Mouse (Mus musculus) CH12.LX (cell line): ENCODE results near the gene Scpep1. TPM values are rescaled to one million over a fixed set of nuclear protein-coding genes. Genes with fewer than 3 reads are reported as not detected.

Source experiments
- DNase-seq: peaks from one replicate; pipeline ENCODE4 v3.0.0-alpha.2; 2013; ENCODE audit errors: extremely low read depth
- H3K27ac ChIP-seq: 2 replicates; pipeline ENCODE4 v1.5.1; 2012; ENCODE audit warnings: low read depth, mild to moderate bottlenecking, control low read depth, moderate library complexity; ENCODE audit not compliant: insufficient read depth
- H3K27me3 ChIP-seq: replicated peaks from 2 replicates; pipeline ENCODE3; 2012; ENCODE audit warnings: inconsistent platforms
- H3K36me3 ChIP-seq, 2 experiments: replicated peaks in 1 of 2; 2 replicates each; pipeline versions ENCODE3 to v1.6.1; 2012; ENCODE audit warnings: inconsistent platforms in 1 of 2, low read length in 1 of 2, mild to moderate bottlenecking in 1 of 2, mixed read lengths in 1 of 2, moderate library complexity in 1 of 2; ENCODE audit not compliant: control insufficient read depth in 1 of 2, insufficient read depth in 1 of 2
- H3K4me1 ChIP-seq, 2 experiments: 2 replicates each; pipeline ENCODE4 v1.6.1; 2012; ENCODE audit warnings: inconsistent platforms in 1 of 2, moderate library complexity in 1 of 2; ENCODE audit not compliant: insufficient read depth in 2 of 2, control insufficient read depth in 1 of 2
- H3K4me2 ChIP-seq: 2 replicates; pipeline ENCODE4 v1.6.1; 2012; ENCODE audit warnings: low read depth, mild to moderate bottlenecking, control low read depth; ENCODE audit not compliant: poor library complexity, insufficient read depth, severe bottlenecking
- H3K4me3 ChIP-seq, 3 experiments: fragments of 150-350 bp in 1 of 3; sonication (generic) in 1 of 3; replicated peaks in 1 of 3; 2 replicates each; pipeline versions ENCODE3 to v1.5.1; 2011 to 2012; ENCODE audit warnings: low read depth in 2 of 3, low read length in 2 of 3, mild to moderate bottlenecking in 2 of 3, moderate library complexity in 2 of 3, control low read depth in 1 of 3, improper control_type of control experiment in 1 of 3, inconsistent platforms in 1 of 3, mixed read lengths in 1 of 3; ENCODE audit not compliant: poor library complexity in 1 of 3
- H3K79me2 ChIP-seq: replicated peaks from 2 replicates; pipeline ENCODE4 v1.6.1; 2012; ENCODE audit warnings: mild to moderate bottlenecking, moderate library complexity; ENCODE audit not compliant: control insufficient read depth, poor library complexity, insufficient read depth, severe bottlenecking; ENCODE audit errors: extremely low read depth
- H3K9ac ChIP-seq: 2 replicates; pipeline ENCODE4 v1.6.1; 2012; ENCODE audit warnings: low read depth, mild to moderate bottlenecking, control low read depth, moderate library complexity; ENCODE audit not compliant: insufficient read depth
- H3K9me3 ChIP-seq: replicated peaks from 2 replicates; pipeline ENCODE3; 2012; ENCODE audit warnings: low read length, inconsistent platforms, mixed read lengths
- BHLHE40 ChIP-seq: IDR thresholded peaks from 2 replicates; pipeline ENCODE4 v1.6.1; 2011; ENCODE audit warnings: mild to moderate bottlenecking, low read depth, low read length, improper control_type of control experiment
- CHD1 ChIP-seq: IDR thresholded peaks from 2 replicates; pipeline ENCODE4 v1.6.1; 2012; ENCODE audit warnings: low read depth, low read length, improper control_type of control experiment, inconsistent platforms
- CHD2 ChIP-seq: IDR thresholded peaks from 2 replicates; pipeline ENCODE4 v1.6.1; 2011; ENCODE audit warnings: low read length, improper control_type of control experiment
- CTCF ChIP-seq, 2 experiments: IDR thresholded peaks in 1 of 2; conservative IDR thresholded peaks in 1 of 2; 2 replicates each; pipeline ENCODE4 v1.5.1; 2011 to 2012; ENCODE audit warnings: low read depth in 2 of 2, low read length in 2 of 2, improper control_type of control experiment in 1 of 2, inconsistent platforms in 1 of 2, mild to moderate bottlenecking in 1 of 2, moderate library complexity in 1 of 2
- E2F4 ChIP-seq: IDR thresholded peaks from 2 replicates; pipeline ENCODE4 v1.6.1; 2011; ENCODE audit warnings: low read depth, low read length, improper control_type of control experiment; ENCODE audit not compliant: insufficient replicate concordance
- ELF1 ChIP-seq: IDR thresholded peaks from 2 replicates; pipeline ENCODE4 v1.6.1; 2014; ENCODE audit warnings: low read depth, mild to moderate bottlenecking, inconsistent platforms, low read length, improper control_type of control experiment
- EP300 ChIP-seq: IDR thresholded peaks from 2 replicates; pipeline ENCODE4 v1.6.1; 2011; ENCODE audit warnings: low read length, improper control_type of control experiment
- ETS1 ChIP-seq: conservative IDR thresholded peaks from 2 replicates; pipeline ENCODE4 v1.6.1; 2012; ENCODE audit warnings: low read depth, mild to moderate bottlenecking, inconsistent platforms, low read length, improper control_type of control experiment, moderate library complexity
- GABPA ChIP-seq: IDR thresholded peaks from 2 replicates; pipeline ENCODE4 v1.6.1; 2012; ENCODE audit warnings: low read depth, low read length, improper control_type of control experiment, inconsistent platforms; ENCODE audit not compliant: insufficient replicate concordance
- HCFC1 ChIP-seq: IDR thresholded peaks from 2 replicates; pipeline ENCODE4 v1.6.1; 2012; ENCODE audit warnings: low read depth, mild to moderate bottlenecking, inconsistent platforms, low read length, improper control_type of control experiment
- IRF4 ChIP-seq: IDR thresholded peaks from 2 replicates; pipeline ENCODE4 v1.6.1; 2014; ENCODE audit warnings: low read depth, mild to moderate bottlenecking, inconsistent platforms, low read length, improper control_type of control experiment
- JUND ChIP-seq: conservative IDR thresholded peaks from 2 replicates; pipeline ENCODE4 v1.6.1; 2011; ENCODE audit warnings: low read depth, low read length, improper control_type of control experiment
- KAT2A ChIP-seq: IDR thresholded peaks from 2 replicates; pipeline ENCODE4 v1.6.1; 2012; ENCODE audit warnings: low read length, improper control_type of control experiment, inconsistent platforms; ENCODE audit not compliant: insufficient replicate concordance
- MAFK ChIP-seq: IDR thresholded peaks from 2 replicates; pipeline ENCODE4 v1.6.1; 2011; ENCODE audit warnings: low read length, improper control_type of control experiment; ENCODE audit not compliant: insufficient replicate concordance
- MAX ChIP-seq: IDR thresholded peaks from 2 replicates; pipeline ENCODE4 v1.6.1; 2011; ENCODE audit warnings: low read length, improper control_type of control experiment
- MAZ ChIP-seq: IDR thresholded peaks from 2 replicates; pipeline ENCODE4 v1.6.1; 2012; ENCODE audit warnings: low read depth, mild to moderate bottlenecking, inconsistent platforms, low read length, improper control_type of control experiment, moderate library complexity
- MXI1 ChIP-seq: IDR thresholded peaks from 2 replicates; pipeline ENCODE4 v1.6.1; 2011; ENCODE audit warnings: mild to moderate bottlenecking, low read depth, low read length, improper control_type of control experiment
- MYC ChIP-seq: IDR thresholded peaks from 2 replicates; pipeline ENCODE4 v1.6.1; 2011; ENCODE audit warnings: low read depth, mild to moderate bottlenecking, improper control_type of control experiment, low read length
- NRF1 ChIP-seq: IDR thresholded peaks from 2 replicates; pipeline ENCODE4 v1.6.1; 2014; ENCODE audit warnings: low read depth, mild to moderate bottlenecking, inconsistent platforms, low read length, improper control_type of control experiment, moderate library complexity
- PAX5 ChIP-seq: IDR thresholded peaks from 2 replicates; pipeline ENCODE4 v1.6.1; 2012; ENCODE audit warnings: low read length, inconsistent platforms, mixed read lengths
- POLR2A ChIP-seq: IDR thresholded peaks from 2 replicates; pipeline ENCODE4 v1.6.1; 2011; ENCODE audit warnings: low read depth, mild to moderate bottlenecking, improper control_type of control experiment, low read length
- POLR2AphosphoS2 ChIP-seq: IDR thresholded peaks from 2 replicates; pipeline ENCODE4 v1.6.1; 2011; ENCODE audit warnings: low read depth, low read length, improper control_type of control experiment
- RAD21 ChIP-seq: IDR thresholded peaks from 2 replicates; pipeline ENCODE4 v1.6.1; 2011; ENCODE audit warnings: low read depth, mild to moderate bottlenecking, low read length, improper control_type of control experiment, moderate library complexity
- RCOR1 ChIP-seq: conservative IDR thresholded peaks from 2 replicates; pipeline ENCODE4 v1.6.1; 2012; ENCODE audit warnings: low read depth, mild to moderate bottlenecking, inconsistent platforms, low read length, improper control_type of control experiment
- SMC3 ChIP-seq: IDR thresholded peaks from 2 replicates; pipeline ENCODE4 v1.6.1; 2011; ENCODE audit warnings: low read depth, low read length, improper control_type of control experiment
- TBP ChIP-seq: conservative IDR thresholded peaks from 2 replicates; pipeline ENCODE4 v1.6.1; 2011; ENCODE audit warnings: low read depth, low read length, improper control_type of control experiment
- TCF12 ChIP-seq: IDR thresholded peaks from 2 replicates; pipeline ENCODE4 v1.6.1; 2014; ENCODE audit warnings: low read depth, mild to moderate bottlenecking, inconsistent platforms, low read length, improper control_type of control experiment
- UBTF ChIP-seq: IDR thresholded peaks from 2 replicates; pipeline ENCODE4 v1.6.1; 2012; ENCODE audit warnings: low read depth, mild to moderate bottlenecking, inconsistent platforms, low read length, improper control_type of control experiment, moderate library complexity
- USF2 ChIP-seq: conservative IDR thresholded peaks from 2 replicates; pipeline ENCODE4 v1.6.1; 2011; ENCODE audit warnings: low read depth, low read length, improper control_type of control experiment
- ZC3H11A ChIP-seq: IDR thresholded peaks from 2 replicates; pipeline ENCODE4 v1.6.1; 2012; ENCODE audit warnings: low read depth, mild to moderate bottlenecking, inconsistent platforms, low read length, improper control_type of control experiment
- ZKSCAN1 ChIP-seq: IDR thresholded peaks from 2 replicates; pipeline ENCODE4 v1.6.1; 2012; ENCODE audit warnings: low read depth, inconsistent platforms, low read length, improper control_type of control experiment, borderline replicate concordance
- ZNF384 ChIP-seq: IDR thresholded peaks from 2 replicates; pipeline ENCODE4 v1.6.1; 2012; ENCODE audit warnings: low read depth, low read length, improper control_type of control experiment, inconsistent platforms
- dilution Hi-C: fragments of 300-500 bp; cut with MboI; formaldehyde crosslinking; loops from 2 replicates; pipeline ENCODE4 v1.14.3; 2020; ENCODE audit warnings: low sequenced_read_pairs; ENCODE audit not compliant: extremely low pct_unique_long_range_greater_than_20kb, extremely low pct_ligation_motif_present
- in situ Hi-C: fragments of 300-500 bp; cut with MboI; formaldehyde crosslinking; loops from 3 replicates; pipeline ENCODE4 v1.14.3; 2019; ENCODE audit warnings: low sequenced_read_pairs, low pct_ligation_motif_present, low pct_unique_long_range_greater_than_20kb, mixed read lengths
- polyA plus RNA-seq: library from polyadenylated mRNA; unstranded; fragments of >175 nt; gene quantifications from 2 replicates; pipeline ENCODE4 v1.2.1, GENCODE M21; 2012; ENCODE audit warnings: low read depth; ENCODE audit not compliant: insufficient read length
- total RNA-seq, 2 experiments: library from RNA; depleted of rRNA; stranded (reverse); fragments of 300-350 nt in 1 of 2; fragments of >200 nt in 1 of 2; gene quantifications; 2 replicates each; pipeline ENCODE4 v1.2.3; 2012 to 2014

Scpep1 gene
- total and polyA plus RNA-seq, 3 experiments: 84.5 to 210 (median 121) TPM

DNA sequence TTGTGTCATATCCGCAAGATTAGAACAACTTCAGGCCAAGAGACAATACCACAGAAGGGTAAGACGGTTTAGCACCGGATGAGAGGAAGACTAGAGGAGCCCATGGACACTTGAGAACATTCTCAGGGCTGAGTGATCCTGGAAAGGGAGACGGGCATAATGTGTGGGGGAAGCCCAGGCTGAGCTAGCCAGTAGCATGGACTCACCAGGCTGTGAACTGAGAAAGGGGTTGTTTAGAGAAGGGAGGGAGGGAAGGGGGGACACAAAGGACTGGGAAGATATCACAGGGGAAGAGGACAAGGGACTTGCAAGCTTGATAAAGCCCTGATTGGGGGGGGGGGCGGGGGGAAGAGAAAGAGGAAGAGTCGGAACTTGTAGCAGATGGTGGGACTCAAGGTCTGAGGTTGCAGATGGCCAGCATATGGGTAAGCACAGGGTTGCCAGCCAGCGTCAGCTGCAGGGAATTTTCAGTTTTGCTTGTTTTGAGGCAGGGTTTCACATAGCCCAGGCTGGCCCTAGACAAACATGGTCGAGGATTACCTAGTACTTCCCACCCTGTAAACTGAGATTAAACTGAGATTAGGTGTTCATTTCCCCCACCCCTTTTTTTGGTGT lies 9.2 kb downstream of the Scpep1 start:
- dilution Hi-C loops (no loop called here), in situ Hi-C loops (no loop called here)
- H3K4me2 ChIP-seq: no peak overlapping the region
- H3K27me3 ChIP-seq: no peaks in the 10 kb centered on the region
- no peak for TF ChIP-seq SMC3
- no peak for TF ChIP-seq MAFK
- peak; percentile 52 for TF ChIP-seq ZNF384
- no peak for TF ChIP-seq MAZ
- no peak for TF ChIP-seq CTCF (conservative IDR thresholded peaks at IDR 0.05 in 1 of 2, IDR thresholded peaks at IDR 0.05 in 1 of 2; ENCODE audit: low read depth in 2 of 2, low read length in 2 of 2)
- TF ChIP-seq ELF1: no peak
- no peak for TF ChIP-seq CHD1
- TF ChIP-seq JUND: no peak
- TF ChIP-seq POLR2AphosphoS2: no peak
- no peak for TF ChIP-seq ZKSCAN1
- TF ChIP-seq ETS1: peak; percentile 20; the same call in 1 of the 2 replicates
- no peak for TF ChIP-seq BHLHE40
- TF ChIP-seq TCF12: 0 out of 2 replicates have a peak, but pooled peaks have one; percentile 32
- no peak for TF ChIP-seq UBTF
- TF ChIP-seq IRF4: no peak
- TF ChIP-seq EP300: peak; percentile 42; the same call in 1 of the 2 replicates
- TF ChIP-seq POLR2A: no peak
- TF ChIP-seq NRF1: no peak
- no peak for TF ChIP-seq ZC3H11A
- no peak for TF ChIP-seq CHD2
- no peak for TF ChIP-seq E2F4
- H3K27ac ChIP-seq: no peak overlapping the region
- peaks cover 15% of the 10 kb centered on the region for H3K79me2 ChIP-seq
- H3K4me1 ChIP-seq: peaks cover 11 to 52% of the 10 kb centered on the region in 2 experiments
- peak; percentile 44 for DNase-seq
- H3K9ac ChIP-seq: no peak overlapping the region
- H3K4me3 ChIP-seq: no peak overlapping the region
- H3K36me3 ChIP-seq: peaks cover 57 to 88% of the 10 kb centered on the region in 2 experiments
- no peaks in the 10 kb centered on the region for H3K9me3 ChIP-seq

- Histone ChIP-seq H3K4me3 (no peak overlapping the region), H3K36me3 (peaks cover 70 to 89% of the 10 kb centered on the region in 2 experiments), H3K79me2 (no peaks in the 10 kb centered on the region), H3K9ac (no peak overlapping the region), H3K27ac (no peak overlapping the region), H3K4me1 (peaks cover 0 to 8% of the 10 kb centered on the region in 2 experiments; a peak in 2 of 4 replicates), H3K9me3 (peaks cover 2% of the 10 kb centered on the region), H3K27me3 (no peaks in the 10 kb centered on the region), H3K4me2 (no peak overlapping the region)
- dilution Hi-C loops (no loop called here), in situ Hi-C loops (no loop called here)
- DNase-seq: no peak
- no peak for TF ChIP-seq MXI1
- TF ChIP-seq E2F4: no peak
- no peak for TF ChIP-seq TBP
- TF ChIP-seq HCFC1: no peak
- TF ChIP-seq NRF1: no peak
- no peak for TF ChIP-seq SMC3
- no peak for TF ChIP-seq MYC
- TF ChIP-seq RCOR1: no peak
- no peak for TF ChIP-seq RAD21
- no peak for TF ChIP-seq CTCF (conservative IDR thresholded peaks at IDR 0.05 in 1 of 2, IDR thresholded peaks at IDR 0.05 in 1 of 2; ENCODE audit: low read depth in 2 of 2, low read length in 2 of 2)
- no peak for TF ChIP-seq KAT2A
- TF ChIP-seq MAZ: no peak
- TF ChIP-seq UBTF: no peak
- no peak for TF ChIP-seq MAX
- TF ChIP-seq POLR2AphosphoS2: no peak
- TF ChIP-seq GABPA: no peak
- TF ChIP-seq JUND: no peak
- no peak for TF ChIP-seq IRF4
- TF ChIP-seq PAX5: no peak
- no peak for TF ChIP-seq USF2
Observed at GRCm38 (mm10) chr11:88941489-88941888, 13.8 kb downstream of the Scpep1 start.
